13 mouse cellular contexts compared by ENCODE assay signal in the genomic region with DNA sequence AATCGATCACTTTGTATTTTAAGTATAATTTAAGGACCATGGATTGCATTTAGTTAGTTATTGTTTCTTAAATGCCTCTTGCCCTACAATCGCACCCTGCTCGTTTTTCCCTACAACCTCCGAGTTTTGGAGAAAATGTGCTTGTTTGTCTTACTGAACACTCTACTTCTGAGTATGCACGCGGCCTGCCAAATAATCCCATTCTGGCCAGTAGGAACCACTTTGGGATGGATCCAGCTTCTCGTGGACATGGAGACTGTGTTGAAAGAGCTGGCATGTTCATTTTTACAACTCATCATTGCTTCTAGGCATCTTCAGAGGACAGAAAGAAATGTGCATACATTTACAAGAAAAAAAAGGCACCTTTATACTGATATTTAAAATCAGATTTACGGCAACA.
DNase-seq lines count a peak whose midpoint lies in the region; ATAC-seq lines count a peak whose summit lies in the region.
"Had no signal": no experiment of that assay in that cellular context is flagged by ENCODE, and none has a peak within 500 bp of the region (broad histone marks: within the 10 kb centered on the region; RNA-seq: fewer than 3 reads in every experiment).

No protein-coding gene starts in this region.

- ATAC-seq in erythroblast, adult 5-6 weeks (replicated peaks; ENCODE audit: low FRiP score, poor library complexity, severe bottlenecking) = no peak
- no peak for ATAC-seq in liver, embryonic 12.5 days
- ATAC-seq: midbrain, embryonic 16.5 days had no signal

- no peaks in the 10 kb centered on the region for H3K9me3 ChIP-seq in liver, embryonic 12.5 days (replicated peaks)
- H3K9me3 ChIP-seq: limb, embryonic 12.5 days had no signal

- no peak overlapping the region for H3K9ac ChIP-seq in liver, embryonic 12.5 days
- H3K9ac ChIP-seq: limb, embryonic 12.5 days had no signal

- H3K36me3 ChIP-seq in liver, embryonic 12.5 days = no peaks in the 10 kb centered on the region
- H3K36me3 ChIP-seq: limb, embryonic 12.5 days had no signal

- 77% methylated on average over 8 of the region's 8 CpGs for WGBS in liver, embryonic 12.5 days (ENCODE audit: insufficient replicate concordance)

- no peak overlapping the region for H3K4me2 ChIP-seq in liver, embryonic 12.5 days
- H3K4me2 ChIP-seq: limb, embryonic 12.5 days had no signal

- intact Hi-C loops in left cerebral cortex, postnatal 4 days (cut with DNase I) = no loop called here
- intact Hi-C loops in left cerebral cortex, postnatal 25 days (cut with DNase I) = no loop called here

- H3K4me1 ChIP-seq in liver, embryonic 12.5 days = no peaks in the 10 kb centered on the region

- H3K4me3 ChIP-seq in liver, embryonic 12.5 days = no peak overlapping the region
- H3K4me3 ChIP-seq: layer of hippocampus, adult 2 months; limb, embryonic 12.5 days had no signal

- H3K27ac ChIP-seq in liver, embryonic 12.5 days = no peak overlapping the region
- H3K27ac ChIP-seq: layer of hippocampus, adult 2 months; limb, embryonic 12.5 days had no signal

- H3K27me3 ChIP-seq in liver, embryonic 12.5 days (replicated peaks) = no peaks in the 10 kb centered on the region
- H3K27me3 ChIP-seq: CH12.LX; limb, embryonic 12.5 days had no signal

- DNase-seq in cerebellum, postnatal 10 days = peak; percentile 66 to 75
- no peak for DNase-seq in cerebellum, postnatal 36 days
- peak; percentile 21 for DNase-seq in left cerebral cortex, postnatal 4 days
- DNase-seq in left cerebral cortex, postnatal 25 days (ENCODE audit: low spot score in 2 of 2) = no peak
- peak; percentile 6 for DNase-seq in gonadal fat pad, adult 2 months (ENCODE audit: low read depth)
- peak; percentile 54 for DNase-seq in skeletal muscle tissue, adult 2 months (ENCODE audit: low read depth, low spot score)
- DNase-seq: adrenal gland, postnatal 36 days had no signal

Comparison
In these comparisons a context has a peak if more than half of its experiments do, and no peak if none do; other contexts are left out.
1. DNase-seq: peak in cerebellum, postnatal 10 days (2 of 2), left cerebral cortex, postnatal 4 days (single experiment), gonadal fat pad, adult 2 months (single experiment) and skeletal muscle tissue, adult 2 months (single experiment); none in cerebellum, postnatal 36 days (0 of 2) and left cerebral cortex, postnatal 25 days (0 of 2).